Mouse (Mus musculus): ENCODE data around the gene Atp13a3. TPM values are rescaled to one million over a fixed set of nuclear protein-coding genes. Genes with fewer than 3 reads are reported as not detected.

Gene Atp13a3
- polyA plus RNA-seq, 1 experiment: 8.9 TPM

DNA sequence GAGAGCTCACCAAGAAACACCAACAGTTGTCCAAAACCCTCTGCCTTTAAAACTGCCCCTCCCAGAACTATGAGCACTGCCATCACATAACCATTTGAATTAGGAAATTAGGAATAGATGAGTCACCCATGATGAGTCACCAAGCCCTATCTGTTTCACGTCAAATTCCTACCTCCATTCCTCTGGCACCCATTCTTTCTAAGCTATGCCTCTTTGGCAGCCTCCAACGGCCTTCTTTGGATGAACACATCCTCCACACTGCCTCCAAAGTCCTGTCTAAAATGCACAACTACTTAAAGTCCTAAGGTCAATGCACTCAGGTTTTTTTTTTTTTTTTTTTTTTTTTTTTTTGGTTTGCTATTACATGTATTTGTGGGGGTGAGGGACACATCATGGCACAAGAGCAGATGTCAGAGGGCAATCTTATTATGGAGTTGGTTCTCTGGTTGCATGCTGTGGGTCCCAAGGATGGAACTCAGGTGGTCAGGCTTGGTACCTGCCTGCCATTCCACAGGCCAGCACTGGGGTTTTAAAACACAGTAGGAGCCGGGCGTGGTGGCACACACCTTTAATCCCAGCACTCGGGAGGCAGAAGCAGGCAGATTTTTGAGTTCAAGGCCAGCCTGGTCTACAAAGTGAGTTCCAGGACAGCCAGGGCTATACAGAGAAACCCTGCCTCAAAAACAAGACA lies 15.0 kb downstream of the Atp13a3 start:
- TF ChIP-seq CTCF (IDR thresholded peaks at IDR 0.05; ENCODE audit: control insufficient read depth, insufficient read depth, insufficient replicate concordance, low read depth, low read length): no peak
- no peaks in the 10 kb centered on the region for H3K27me3 ChIP-seq (ENCODE audit: control insufficient read depth, insufficient read depth, low read length)
- no peak overlapping the region for H3K27ac ChIP-seq (ENCODE audit: control insufficient read depth, insufficient read depth, low read depth, low read length)
- no peaks in the 10 kb centered on the region; the same call in 1 of the 2 replicates for H3K36me3 ChIP-seq (ENCODE audit: control insufficient read depth, insufficient read depth, low read length)
- no peak overlapping the region for H3K4me3 ChIP-seq (ENCODE audit: control insufficient read depth, low read depth, low read length)
- peaks cover 16% of the 10 kb centered on the region for H3K4me1 ChIP-seq (ENCODE audit: control insufficient read depth, insufficient read depth, low read length)

DNA sequence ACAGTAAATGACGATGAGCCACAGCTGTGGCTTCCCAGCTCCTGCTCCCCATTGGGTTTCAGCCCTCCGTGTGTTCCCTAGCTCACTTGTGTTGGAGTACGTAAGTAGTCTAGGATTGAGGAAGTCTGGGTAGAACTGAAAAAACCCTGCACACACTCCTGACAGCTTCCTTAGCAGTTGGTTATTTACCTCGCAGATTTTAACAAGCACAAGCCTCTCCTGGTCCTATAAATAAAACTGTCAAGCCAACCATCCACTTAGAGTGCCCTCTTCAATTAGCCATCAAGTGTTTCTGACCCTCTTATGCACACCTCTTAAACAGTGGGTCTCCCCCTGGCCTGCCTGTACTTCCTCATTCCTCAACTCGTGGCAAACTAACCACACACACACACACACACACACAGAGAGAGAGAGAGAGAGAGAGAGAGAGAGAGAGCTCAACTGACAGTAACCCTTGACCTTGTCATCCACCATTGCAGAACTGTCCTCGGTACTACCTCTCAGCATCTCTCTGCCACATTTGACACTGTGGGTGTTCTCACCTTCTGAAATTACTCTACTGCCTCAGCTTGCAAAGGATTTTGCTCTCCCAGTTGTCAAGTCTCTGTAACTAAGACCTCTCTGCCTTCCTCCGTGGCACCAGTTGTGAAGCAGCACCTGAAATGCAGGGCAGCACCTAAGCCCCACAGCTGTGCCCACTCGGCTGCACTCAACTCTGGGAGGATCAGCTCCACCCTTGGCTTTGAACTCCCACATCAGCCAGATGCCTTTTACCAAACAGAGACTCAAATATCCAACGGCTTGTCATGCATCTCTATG lies 15.7 kb downstream of the Atp13a3 start:
- Histone ChIP-seq H3K27me3 (ENCODE audit: control insufficient read depth, insufficient read depth, low read length) (no peaks in the 10 kb centered on the region), H3K4me1 (ENCODE audit: control insufficient read depth, insufficient read depth, low read length) (peaks cover 16% of the 10 kb centered on the region), H3K4me3 (ENCODE audit: control insufficient read depth, low read depth, low read length) (no peak overlapping the region; the same call in 1 of the 2 replicates), H3K27ac (ENCODE audit: control insufficient read depth, insufficient read depth, low read depth, low read length) (no peak overlapping the region), H3K36me3 (ENCODE audit: control insufficient read depth, insufficient read depth, low read length) (no peaks in the 10 kb centered on the region; the same call in 1 of the 2 replicates)
- TF ChIP-seq POLR2A (IDR thresholded peaks at IDR 0.05; ENCODE audit: control insufficient read depth, low read depth, low read length) (no peak), CTCF (IDR thresholded peaks at IDR 0.05; ENCODE audit: control insufficient read depth, insufficient read depth, insufficient replicate concordance, low read depth, low read length) (no peak)

DNA sequence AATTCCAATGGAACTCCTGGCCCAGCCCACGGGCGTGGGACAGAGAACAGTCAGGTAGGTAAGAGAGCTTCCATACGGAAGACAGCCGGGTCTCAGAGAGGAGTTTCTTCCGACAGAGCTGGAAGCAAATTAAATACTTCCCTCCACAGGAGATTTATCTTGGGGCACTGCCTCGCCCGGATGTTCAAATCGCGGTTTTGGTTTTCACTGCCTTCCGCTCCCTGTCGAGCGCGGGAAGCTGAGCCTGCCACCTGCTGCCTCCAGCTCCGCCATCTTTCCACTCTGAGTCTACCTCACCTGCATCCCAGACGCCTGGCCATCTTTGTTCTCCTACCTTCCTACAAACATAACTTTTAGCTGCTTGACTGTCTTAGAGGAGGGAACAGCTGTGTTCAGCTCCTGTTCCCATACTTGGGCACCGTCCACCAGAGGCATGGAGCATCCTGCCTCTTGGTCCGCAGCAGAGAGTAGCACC lies 16.5 kb downstream of the Atp13a3 start:
- Histone ChIP-seq H3K27me3 (ENCODE audit: control insufficient read depth, insufficient read depth, low read length) (no peaks in the 10 kb centered on the region), H3K4me1 (ENCODE audit: control insufficient read depth, insufficient read depth, low read length) (peaks cover 16% of the 10 kb centered on the region), H3K4me3 (ENCODE audit: control insufficient read depth, low read depth, low read length) (peak overlapping the region; percentile 95), H3K27ac (ENCODE audit: control insufficient read depth, insufficient read depth, low read depth, low read length) (peak overlapping the region; percentile 63), H3K36me3 (ENCODE audit: control insufficient read depth, insufficient read depth, low read length) (no peaks in the 10 kb centered on the region; the same call in 1 of the 2 replicates)
- TF ChIP-seq CTCF (IDR thresholded peaks at IDR 0.05; ENCODE audit: control insufficient read depth, insufficient read depth, insufficient replicate concordance, low read depth, low read length) (no peak), POLR2A (IDR thresholded peaks at IDR 0.05; ENCODE audit: control insufficient read depth, low read depth, low read length) (no peak)

DNA sequence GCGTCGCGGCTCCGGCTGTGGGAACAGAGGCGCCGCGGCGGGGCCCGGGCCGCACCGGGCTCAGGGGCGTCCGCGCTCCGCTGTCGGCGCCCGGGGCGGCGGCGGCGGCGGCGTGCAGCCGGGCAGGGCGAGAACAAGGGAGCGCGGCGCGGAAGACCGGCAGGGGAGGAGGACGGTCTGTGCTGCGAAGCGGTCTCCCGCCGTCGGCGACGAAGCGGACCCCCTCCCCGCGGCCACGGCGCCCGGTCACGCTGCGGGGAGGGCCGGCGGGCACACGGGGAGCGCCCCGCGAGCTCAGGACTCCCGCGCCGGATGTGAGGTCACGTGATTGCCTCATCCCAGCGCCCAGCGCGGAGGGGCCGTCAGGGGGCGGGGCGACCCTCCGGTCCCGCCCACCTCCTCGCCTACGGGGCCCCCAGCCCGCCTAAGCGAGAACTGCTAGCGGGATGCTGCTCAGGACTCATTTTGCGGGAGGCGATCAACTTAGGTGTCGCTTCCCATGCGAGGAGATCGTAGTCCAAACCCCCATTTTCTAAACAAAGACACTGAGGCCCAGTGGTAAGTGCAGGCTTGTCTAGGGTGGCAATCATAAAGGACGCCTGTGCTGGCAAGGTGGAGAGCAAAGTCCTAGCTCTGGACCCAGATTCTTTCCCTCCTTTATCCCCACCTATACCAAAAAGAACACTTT lies 17.1 kb downstream of the Atp13a3 start:
- H3K4me1 ChIP-seq (ENCODE audit: control insufficient read depth, insufficient read depth, low read length): peaks cover 16% of the 10 kb centered on the region
- peak overlapping the region; percentile 72 for H3K27ac ChIP-seq (ENCODE audit: control insufficient read depth, insufficient read depth, low read depth, low read length)
- peak; percentile 74 for TF ChIP-seq POLR2A (IDR thresholded peaks at IDR 0.05; ENCODE audit: control insufficient read depth, low read depth, low read length)
- no peak for TF ChIP-seq CTCF (IDR thresholded peaks at IDR 0.05; ENCODE audit: control insufficient read depth, insufficient read depth, insufficient replicate concordance, low read depth, low read length)
- no peaks in the 10 kb centered on the region; the same call in 1 of the 2 replicates for H3K36me3 ChIP-seq (ENCODE audit: control insufficient read depth, insufficient read depth, low read length)
- peak overlapping the region; percentile 95 for H3K4me3 ChIP-seq (ENCODE audit: control insufficient read depth, low read depth, low read length)
- H3K27me3 ChIP-seq (ENCODE audit: control insufficient read depth, insufficient read depth, low read length): no peaks in the 10 kb centered on the region

DNA sequence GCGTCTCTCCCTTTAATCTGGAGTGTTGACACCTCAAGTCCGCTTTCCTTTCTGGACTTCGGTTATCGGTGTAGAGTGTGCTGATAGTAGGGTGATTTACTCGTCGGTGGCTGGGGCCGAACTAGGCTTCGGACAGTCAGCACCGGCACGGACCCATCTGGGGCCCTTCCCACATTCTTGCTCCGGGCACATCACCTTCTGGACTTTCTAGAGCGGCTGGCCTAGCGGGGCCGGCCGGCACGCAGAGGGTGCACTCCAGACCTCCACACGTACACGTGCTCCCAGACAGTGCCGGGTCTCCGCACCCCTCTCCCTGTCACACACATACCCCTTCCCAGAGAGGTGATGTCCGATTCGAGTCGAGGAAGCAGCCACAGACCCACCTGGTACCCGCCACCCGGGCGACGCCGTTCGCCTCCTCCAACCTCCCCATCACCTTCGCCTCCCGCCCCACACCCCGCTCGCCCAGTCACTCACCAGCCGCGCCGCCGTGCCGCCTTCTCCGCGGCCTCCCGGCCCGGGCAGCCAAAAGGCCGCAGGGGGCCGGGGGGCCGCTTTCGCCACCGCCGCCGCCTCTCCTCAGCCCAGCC lies 17.8 kb downstream of the Atp13a3 start:
- Histone ChIP-seq H3K4me3 (ENCODE audit: control insufficient read depth, low read depth, low read length) (peak overlapping the region; percentile 95), H3K27ac (ENCODE audit: control insufficient read depth, insufficient read depth, low read depth, low read length) (peak overlapping the region; percentile 72)
- TF ChIP-seq CTCF (IDR thresholded peaks at IDR 0.05; ENCODE audit: control insufficient read depth, insufficient read depth, insufficient replicate concordance, low read depth, low read length) (no peak), POLR2A (IDR thresholded peaks at IDR 0.05; ENCODE audit: control insufficient read depth, low read depth, low read length) (no peak)

DNA sequence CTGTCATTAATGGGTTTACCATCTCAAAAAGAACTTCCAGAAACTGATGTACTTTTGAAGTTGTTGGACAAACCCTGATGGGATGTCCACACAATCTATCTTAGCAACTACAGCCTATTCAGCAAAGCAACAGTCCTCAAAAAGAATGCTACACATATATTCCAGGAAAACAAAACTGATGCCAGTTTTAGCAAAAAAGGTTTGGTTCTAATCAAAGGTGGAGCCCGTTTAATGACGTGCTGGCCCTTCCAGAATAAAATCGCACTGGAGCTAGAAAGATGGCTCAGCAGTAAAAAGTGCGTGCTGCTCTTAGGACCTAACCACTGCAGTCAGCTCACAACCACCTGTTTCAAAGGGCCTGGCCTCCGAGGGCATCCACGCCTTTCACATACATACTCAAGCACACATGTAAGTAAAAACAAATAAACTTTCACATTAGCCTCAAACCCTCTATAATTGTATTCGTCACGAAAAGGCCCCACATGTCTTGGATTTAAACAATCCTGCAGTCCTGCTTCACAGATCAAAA lies 18.8 kb downstream of the Atp13a3 start:
- H3K36me3 ChIP-seq (ENCODE audit: control insufficient read depth, insufficient read depth, low read length): no peaks in the 10 kb centered on the region; the same call in 1 of the 2 replicates
- no peaks in the 10 kb centered on the region for H3K27me3 ChIP-seq (ENCODE audit: control insufficient read depth, insufficient read depth, low read length)
- H3K4me1 ChIP-seq (ENCODE audit: control insufficient read depth, insufficient read depth, low read length): peaks cover 16% of the 10 kb centered on the region
- TF ChIP-seq POLR2A (IDR thresholded peaks at IDR 0.05; ENCODE audit: control insufficient read depth, low read depth, low read length): no peak
- no peak overlapping the region for H3K27ac ChIP-seq (ENCODE audit: control insufficient read depth, insufficient read depth, low read depth, low read length)
- peak overlapping the region; percentile 59 for H3K4me3 ChIP-seq (ENCODE audit: control insufficient read depth, low read depth, low read length)

More for the DNA sequence above, 17.8 kb downstream of the Atp13a3 start:
- Histone ChIP-seq H3K4me1 (ENCODE audit: control insufficient read depth, insufficient read depth, low read length) (peaks cover 16% of the 10 kb centered on the region), H3K27me3 (ENCODE audit: control insufficient read depth, insufficient read depth, low read length) (no peaks in the 10 kb centered on the region), H3K36me3 (ENCODE audit: control insufficient read depth, insufficient read depth, low read length) (no peaks in the 10 kb centered on the region; the same call in 1 of the 2 replicates)
